Mouse (Mus musculus): ENCODE data around the gene Btnl6.
"Not testable (repeated sequence)": the region's sequence is repeated elsewhere in the genome, so short reads cannot be mapped to it uniquely, and the experiment has no call there.

The Btnl6 gene

DNA sequence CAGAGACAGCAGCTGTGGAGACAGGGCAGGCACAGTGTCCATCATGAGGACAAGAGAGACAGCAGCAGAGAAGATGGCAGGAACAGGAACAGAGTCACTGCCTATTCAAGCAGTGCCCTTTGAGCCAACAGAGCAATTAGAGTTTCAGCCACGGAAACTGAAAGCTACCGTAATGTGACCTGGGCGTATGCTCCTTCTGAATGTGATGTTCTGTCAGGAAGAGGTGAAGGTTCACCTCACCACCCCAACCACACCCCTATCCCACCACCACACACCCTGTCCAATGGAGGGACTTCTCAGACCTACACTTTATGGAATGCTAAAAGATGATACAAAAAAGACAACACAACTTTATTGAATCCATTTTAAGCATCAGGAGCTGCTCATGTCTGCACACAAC, 19.8 kb downstream of the Btnl6 start:
- not testable (repeated sequence) for DNase-seq (ENCODE audit: low spot score in 2 of 2)

DNA sequence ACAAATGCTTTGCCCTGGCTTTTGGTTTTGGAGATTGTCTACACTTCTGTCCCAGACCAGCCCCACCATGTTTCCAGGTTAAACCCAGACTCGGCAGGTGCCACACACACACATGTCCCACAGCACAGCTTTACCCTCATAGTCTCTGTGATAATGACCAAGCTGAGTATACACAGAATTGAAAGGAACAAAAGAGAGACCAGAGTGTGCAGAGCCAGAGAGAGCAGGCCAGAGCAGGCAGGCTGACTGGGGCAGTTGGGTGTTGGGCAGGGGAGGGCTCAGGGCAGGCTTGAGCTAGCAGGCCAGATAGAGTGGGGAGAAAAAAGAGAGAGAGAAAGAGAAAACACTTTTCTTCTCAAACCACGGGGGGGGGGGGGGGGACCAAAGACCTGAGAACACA, 20.6 kb downstream of the Btnl6 start:
- DNase-seq (ENCODE audit: low spot score in 2 of 2), result no peak

DNA sequence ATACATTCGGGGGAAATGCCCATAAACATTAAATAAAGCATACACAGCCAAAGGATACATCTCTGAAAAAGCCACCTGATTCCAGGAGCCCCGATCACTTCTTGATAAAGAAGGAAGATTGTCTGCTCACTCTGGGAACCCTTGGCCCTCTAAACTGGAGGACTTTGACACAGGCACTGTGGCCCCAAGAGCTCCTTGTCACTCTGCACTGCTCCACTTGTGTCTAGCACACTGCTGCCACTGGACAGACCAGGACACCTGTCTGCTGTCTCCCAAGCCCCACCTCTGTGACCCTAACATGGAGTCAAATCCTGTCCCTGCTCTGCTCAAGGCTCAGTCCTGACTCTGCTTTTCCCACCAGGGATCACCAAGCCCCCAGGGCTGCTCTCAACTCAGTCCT, 22.0 kb downstream of the Btnl6 start:
- not testable (repeated sequence) for DNase-seq (ENCODE audit: low spot score in 2 of 2)

DNA sequence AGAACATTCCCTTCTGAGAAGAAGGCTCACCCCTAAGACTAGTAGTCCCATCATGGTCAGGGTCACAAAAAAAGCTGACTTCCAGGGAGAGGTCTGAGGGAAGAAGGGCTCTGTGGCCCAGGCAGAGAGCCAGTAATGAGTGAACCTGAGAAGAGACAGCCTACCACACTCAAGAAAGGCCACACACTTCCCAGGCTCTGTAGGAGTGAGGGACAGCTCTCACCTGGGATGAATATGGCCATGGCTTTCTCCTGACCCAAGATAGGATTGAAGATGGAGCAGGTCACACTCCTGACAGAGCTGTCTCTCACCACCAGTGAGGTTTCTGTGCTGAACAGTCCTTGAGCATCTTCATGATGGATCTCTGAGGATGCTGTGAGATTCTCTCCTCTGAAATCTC, 24.4 kb downstream of the Btnl6 start:
- no peak for DNase-seq (ENCODE audit: low spot score in 2 of 2)

DNA sequence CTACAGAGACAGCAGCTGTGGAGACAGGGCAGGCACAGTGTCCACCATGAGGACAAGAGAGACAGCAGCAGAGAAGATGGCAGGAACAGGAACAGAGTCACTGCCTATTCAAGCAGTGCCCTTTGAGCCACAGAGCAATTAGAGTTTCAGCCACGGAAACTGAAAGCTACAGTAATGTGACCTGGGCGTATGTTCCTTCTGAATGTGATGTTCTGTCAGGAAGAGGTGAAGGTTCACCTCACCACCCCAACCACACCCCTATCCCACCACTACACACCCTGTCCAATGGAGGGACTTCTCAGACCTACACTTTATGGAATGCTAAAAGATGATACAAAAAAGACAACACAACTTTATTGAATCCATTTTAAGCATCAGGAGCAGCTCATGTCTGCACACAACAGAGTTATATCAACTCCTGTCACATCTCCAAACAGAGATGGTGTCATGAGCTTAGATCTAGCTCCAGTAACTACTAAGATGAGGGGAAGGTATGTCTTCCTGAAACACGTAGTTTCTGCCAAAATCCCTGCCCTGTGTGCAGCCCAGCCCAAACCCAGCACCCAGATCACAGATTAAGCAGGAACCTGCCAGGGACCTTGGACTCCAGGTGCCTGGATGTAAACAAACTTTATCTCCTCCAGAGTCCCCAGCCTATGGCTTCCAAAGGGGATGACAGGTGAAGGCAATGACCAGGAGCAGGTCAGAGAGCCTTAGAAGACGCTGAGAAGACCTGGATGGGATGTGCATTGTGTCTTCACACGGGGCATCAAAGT, 39.7 kb downstream of the Btnl6 start, which contains the start of gene Btnl4:
Btnl4 (minus strand) TSS at position 81 of the 776 bp plus-strand sequence.
- not testable (repeated sequence) for DNase-seq (ENCODE audit: low spot score in 2 of 2)

DNA sequence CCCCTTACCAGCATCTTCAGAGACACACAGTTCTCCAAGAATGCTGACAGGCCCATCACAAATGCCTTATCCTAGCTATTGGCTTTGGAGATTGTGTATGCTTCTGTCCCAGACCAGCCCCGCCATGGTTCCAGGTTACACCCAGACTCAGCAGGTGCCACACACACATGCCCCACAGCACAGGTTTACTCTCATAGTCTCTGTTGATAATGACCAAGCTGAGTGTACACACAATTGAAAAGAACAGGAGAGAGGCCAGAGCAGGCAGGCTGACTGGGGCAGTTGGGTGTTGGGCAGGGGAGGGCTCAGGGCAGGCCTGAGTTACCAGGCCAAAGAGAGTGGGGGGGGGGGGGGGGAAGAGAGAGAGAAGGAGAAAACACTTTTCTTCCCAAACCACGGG, 40.7 kb downstream of the Btnl6 start:
- no peak for DNase-seq (ENCODE audit: low spot score in 2 of 2)

DNA sequence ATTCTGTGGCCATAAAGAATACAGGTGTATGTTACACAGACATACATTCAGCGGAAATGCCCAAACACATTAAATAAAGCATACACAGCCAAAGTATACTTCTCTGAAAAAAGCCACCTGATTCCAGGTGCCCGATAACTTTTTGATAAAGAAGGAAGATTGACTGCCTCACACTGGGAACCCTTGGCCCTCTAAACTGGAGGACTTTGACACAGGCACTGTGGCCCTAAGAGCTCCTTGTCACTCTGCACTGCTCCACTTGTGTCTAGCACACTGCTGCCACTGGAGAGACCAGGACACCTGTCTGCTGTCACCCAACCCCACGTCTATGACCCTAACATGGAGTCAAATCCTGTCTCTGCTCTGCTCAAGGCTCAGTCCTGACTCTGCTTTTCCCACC, 42.1 kb downstream of the Btnl6 start:
- no peak for DNase-seq (ENCODE audit: low spot score in 2 of 2)

DNA sequence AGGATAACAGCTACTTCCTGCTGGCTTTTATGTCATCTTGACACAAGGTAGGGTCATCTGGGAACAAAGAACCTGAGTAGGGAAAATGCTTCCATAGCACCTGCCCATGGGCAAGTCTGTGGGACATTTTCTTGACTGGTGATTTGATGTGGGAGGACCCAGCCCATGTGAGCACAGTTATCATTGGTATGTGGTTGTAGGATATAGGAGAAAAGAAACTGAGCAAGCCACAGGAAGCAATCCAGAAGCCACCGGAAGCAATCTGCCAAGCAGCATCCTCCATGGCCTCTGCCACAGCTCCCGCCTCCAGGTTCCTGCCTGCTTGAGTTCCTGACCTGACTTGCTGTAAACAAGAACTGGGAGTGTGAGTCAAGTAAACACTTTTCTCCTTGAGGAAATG, 46.7 kb downstream of the Btnl6 start:
- no peak for DNase-seq (ENCODE audit: low spot score in 2 of 2)

DNA sequence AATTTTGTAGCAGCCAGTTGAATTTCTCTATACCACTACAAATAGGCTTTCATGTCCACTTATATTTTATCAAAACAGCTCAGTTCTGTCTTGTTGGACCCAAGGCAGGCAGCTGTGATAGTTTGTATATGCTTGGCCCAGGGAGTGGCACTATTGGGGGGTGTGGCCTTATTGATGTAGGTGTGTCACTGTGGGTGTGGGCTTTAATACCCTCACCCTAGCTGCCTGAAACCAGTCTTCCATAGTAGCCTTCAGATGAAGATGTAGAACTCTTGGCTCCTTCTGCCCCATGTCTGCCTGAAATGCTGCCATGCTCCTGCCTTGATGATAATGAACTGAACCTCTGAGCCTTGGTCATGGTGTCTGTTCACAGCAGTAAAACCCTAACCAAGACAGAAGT, 51.2 kb downstream of the Btnl6 start:
- DNase-seq (ENCODE audit: low spot score in 2 of 2), result not testable (repeated sequence)

DNA sequence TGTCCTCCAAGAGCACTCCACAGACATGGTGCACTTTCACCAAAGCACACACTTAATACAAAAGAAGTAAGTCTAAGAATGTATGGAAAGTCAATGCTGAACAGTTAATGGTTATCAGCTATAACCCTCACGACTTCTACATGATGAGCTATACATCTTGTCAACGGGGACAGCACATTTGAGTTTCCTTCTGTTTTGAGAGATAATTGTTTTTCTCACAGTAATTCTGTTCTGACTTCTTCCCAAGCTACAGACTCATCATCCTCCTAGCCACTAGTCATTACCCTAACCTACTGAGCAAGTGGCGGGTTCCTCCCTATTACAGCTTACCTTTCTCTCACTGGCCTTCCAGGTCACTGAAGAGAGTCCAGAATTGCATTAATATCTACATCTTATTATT, 57.9 kb downstream of the Btnl6 start:
- no peak for DNase-seq (ENCODE audit: low spot score in 2 of 2)

Data from frontal cortex, postnatal 36 days (tissue).